Mouse (Mus musculus) hindbrain, embryonic 13.5 days (tissue): Measurements from ENCODE around the gene Haus2. TPM values are rescaled to one million over a fixed set of nuclear protein-coding genes. Genes with fewer than 3 reads are reported as not detected.
A peak's percentile ranks its signal among the peaks of the same experiment; 100 is the strongest.

ENCODE experiments used
- ATAC-seq: fragments of 200-750 bp; cut with Nextera tagmentation; 2 replicates; pipeline ENCODE4 v1.8.0; 2017; ENCODE audit warnings: moderate TSS enrichment; ENCODE audit not compliant: low FRiP score
- H3K27ac ChIP-seq: fragments of 300-500 bp; sonication (generic); 2 replicates; pipeline ENCODE4 v1.5.1; 2015; ENCODE audit warnings: inconsistent platforms, mild to moderate bottlenecking, moderate library complexity
- H3K27me3 ChIP-seq: fragments of 300-500 bp; sonication (generic); 2 replicates; pipeline ENCODE4 v1.6.1; 2015; ENCODE audit warnings: mild to moderate bottlenecking, inconsistent platforms
- H3K36me3 ChIP-seq: fragments of 300-500 bp; sonication (generic); 2 replicates; pipeline ENCODE4 v1.6.1; 2015; ENCODE audit warnings: mild to moderate bottlenecking, inconsistent platforms
- H3K4me1 ChIP-seq: fragments of 300-500 bp; sonication (generic); replicated peaks from 2 replicates; pipeline ENCODE4 v1.6.1; 2015; ENCODE audit warnings: inconsistent platforms
- H3K4me2 ChIP-seq: fragments of 300-500 bp; sonication (generic); 2 replicates; pipeline ENCODE4 v1.6.1; 2015; ENCODE audit warnings: inconsistent platforms, mild to moderate bottlenecking, moderate library complexity
- H3K4me3 ChIP-seq: fragments of 300-500 bp; sonication (generic); 2 replicates; pipeline ENCODE4 v1.5.1; 2015; ENCODE audit warnings: mild to moderate bottlenecking, inconsistent platforms
- H3K9ac ChIP-seq: fragments of 300-500 bp; sonication (generic); 2 replicates; pipeline ENCODE4 v1.6.1; 2015; ENCODE audit warnings: mild to moderate bottlenecking, inconsistent platforms
- H3K9me3 ChIP-seq: fragments of 300-500 bp; sonication (generic); 2 replicates; pipeline ENCODE4 v1.6.1; 2016; ENCODE audit warnings: inconsistent platforms
- WGBS: fragments of 180-500 bp; shearing (Covaris S2); methylation state at CpG from one replicate; pipeline ENCODE4 v1.1.7; 2015; 5-methylcytosine and 5-hydroxymethylcytosine counted together
- polyA plus RNA-seq: library from polyadenylated mRNA; unstranded; fragments of >200 nt; fragmentation: Nextera tagmentation; extraction: Ambion mirVana; gene quantifications from 2 replicates; pipeline ENCODE4 v1.2.1, GENCODE M21; 2015

Haus2 gene
- polyA plus RNA-seq, 1 experiment from 2014 or later: 29.3 TPM

GRCm38 (mm10) chr2:120628886-120629735 lies 19.9 kb downstream of the Haus2 start, which contains the start of gene Stard9:
Gene Stard9, plus strand, starts transcription at chr2:120629121.
- H3K4me2 ChIP-seq: peak within 1 kb of the TSS; percentile 67
- 1% methylated on average over 36 of the region's 36 CpGs for WGBS
- H3K4me3 ChIP-seq: peak within 1 kb of the TSS; percentile 54
- H3K36me3 ChIP-seq: no peaks in the 10 kb centered on the region; the same call in 1 of the 2 replicates
- peaks cover 16% of the 10 kb centered on the region for H3K4me1 ChIP-seq
- peak; percentile 100 for ATAC-seq
- H3K27ac ChIP-seq: peak within 1 kb of the TSS; percentile 81
- no peaks in the 10 kb centered on the region for H3K9me3 ChIP-seq
- H3K9ac ChIP-seq: peak within 1 kb of the TSS; percentile 72
- H3K27me3 ChIP-seq: no peaks in the 10 kb centered on the region

GRCm38 (mm10) chr2:120630246-120630645 lies 21.1 kb downstream of the Haus2 start:
- WGBS: 80% methylated on average over 2 of the region's 2 CpGs
- no peak overlapping the region for H3K4me3 ChIP-seq
- ATAC-seq: no peak
- no peak overlapping the region for H3K9ac ChIP-seq
- peaks cover 8% of the 10 kb centered on the region for H3K36me3 ChIP-seq
- no peaks in the 10 kb centered on the region for H3K27me3 ChIP-seq
- peak overlapping the region; percentile 67; the same call in 1 of the 2 replicates for H3K4me2 ChIP-seq
- H3K4me1 ChIP-seq: peaks cover 16% of the 10 kb centered on the region
- H3K27ac ChIP-seq: no peak overlapping the region
- H3K9me3 ChIP-seq: no peaks in the 10 kb centered on the region

GRCm38 (mm10) chr2:120630655-120631054 lies 21.5 kb downstream of the Haus2 start:
- Histone ChIP-seq H3K9me3 (no peaks in the 10 kb centered on the region), H3K4me2 (no peak overlapping the region), H3K36me3 (peaks cover 11% of the 10 kb centered on the region), H3K4me3 (no peak overlapping the region), H3K9ac (no peak overlapping the region), H3K4me1 (peaks cover 16% of the 10 kb centered on the region), H3K27me3 (no peaks in the 10 kb centered on the region), H3K27ac (no peak overlapping the region)
- ATAC-seq: no peak
- WGBS: 84% methylated on average over 2 of the region's 2 CpGs

GRCm38 (mm10) chr2:120631521-120631920 lies 22.3 kb downstream of the Haus2 start:
- no peak overlapping the region for H3K4me3 ChIP-seq
- peaks cover 16% of the 10 kb centered on the region for H3K4me1 ChIP-seq
- no peak overlapping the region for H3K9ac ChIP-seq
- WGBS: 93% methylated on average over 2 of the region's 2 CpGs
- H3K9me3 ChIP-seq: no peaks in the 10 kb centered on the region
- no peak overlapping the region for H3K27ac ChIP-seq
- no peak overlapping the region for H3K4me2 ChIP-seq
- no peak for ATAC-seq
- H3K36me3 ChIP-seq: peaks cover 11% of the 10 kb centered on the region
- H3K27me3 ChIP-seq: no peaks in the 10 kb centered on the region

GRCm38 (mm10) chr2:120631957-120632356 lies 22.8 kb downstream of the Haus2 start:
- H3K9ac ChIP-seq: no peak overlapping the region
- peaks cover 16% of the 10 kb centered on the region for H3K4me1 ChIP-seq
- no peaks in the 10 kb centered on the region for H3K27me3 ChIP-seq
- no peak for ATAC-seq
- WGBS: 89% methylated on average over 4 of the region's 4 CpGs
- peaks cover 11% of the 10 kb centered on the region for H3K36me3 ChIP-seq
- H3K4me2 ChIP-seq: no peak overlapping the region
- no peaks in the 10 kb centered on the region for H3K9me3 ChIP-seq
- H3K4me3 ChIP-seq: no peak overlapping the region
- no peak overlapping the region for H3K27ac ChIP-seq

GRCm38 (mm10) chr2:120640835-120641234 lies 31.7 kb downstream of the Haus2 start:
- Histone ChIP-seq H3K9me3 (no peaks in the 10 kb centered on the region), H3K27me3 (no peaks in the 10 kb centered on the region), H3K27ac (no peak overlapping the region), H3K4me1 (no peaks in the 10 kb centered on the region), H3K4me3 (no peak overlapping the region), H3K36me3 (no peaks in the 10 kb centered on the region), H3K4me2 (no peak overlapping the region), H3K9ac (no peak overlapping the region)
- ATAC-seq: no peak
- WGBS: 91% methylated on average over 8 of the region's 8 CpGs

GRCm38 (mm10) chr2:120643836-120644235 lies 34.7 kb downstream of the Haus2 start:
- H3K27me3 ChIP-seq: no peaks in the 10 kb centered on the region
- no peak overlapping the region for H3K4me3 ChIP-seq
- no peaks in the 10 kb centered on the region for H3K36me3 ChIP-seq
- no peak overlapping the region; the same call in 1 of the 2 replicates for H3K9ac ChIP-seq
- 64% methylated on average over 7 of the region's 7 CpGs for WGBS
- ATAC-seq: no peak
- no peak overlapping the region for H3K4me2 ChIP-seq
- no peaks in the 10 kb centered on the region for H3K4me1 ChIP-seq
- H3K9me3 ChIP-seq: no peaks in the 10 kb centered on the region
- peak overlapping the region; percentile 30; the same call in 1 of the 2 replicates for H3K27ac ChIP-seq

- no peak for ATAC-seq
- 80% methylated on average over 4 of the region's 4 CpGs for WGBS
- no peak overlapping the region for H3K4me2 ChIP-seq
- no peak overlapping the region for H3K4me3 ChIP-seq
- no peak overlapping the region for H3K9ac ChIP-seq
- H3K9me3 ChIP-seq: no peaks in the 10 kb centered on the region
- no peaks in the 10 kb centered on the region for H3K36me3 ChIP-seq
- H3K4me1 ChIP-seq: no peaks in the 10 kb centered on the region
- H3K27me3 ChIP-seq: no peaks in the 10 kb centered on the region
- no peak overlapping the region for H3K27ac ChIP-seq
Observed at GRCm38 (mm10) chr2:120646777-120647176, 37.6 kb downstream of the Haus2 start.

GRCm38 (mm10) chr2:120652256-120652924 lies 43.2 kb downstream of the Haus2 start:
- H3K27me3 ChIP-seq: no peaks in the 10 kb centered on the region
- WGBS: 80% methylated on average over 7 of the region's 7 CpGs
- no peaks in the 10 kb centered on the region; the same call in 1 of the 2 replicates for H3K4me1 ChIP-seq
- H3K9me3 ChIP-seq: no peaks in the 10 kb centered on the region
- H3K4me2 ChIP-seq: no peak overlapping the region
- H3K4me3 ChIP-seq: no peak overlapping the region
- ATAC-seq: no peak
- no peaks in the 10 kb centered on the region for H3K36me3 ChIP-seq
- no peak overlapping the region for H3K9ac ChIP-seq
- H3K27ac ChIP-seq: no peak overlapping the region

- Histone ChIP-seq H3K36me3 (no peaks in the 10 kb centered on the region), H3K4me3 (no peak overlapping the region), H3K4me1 (no peaks in the 10 kb centered on the region; the same call in 1 of the 2 replicates), H3K4me2 (no peak overlapping the region), H3K9ac (no peak overlapping the region), H3K27me3 (no peaks in the 10 kb centered on the region), H3K9me3 (no peaks in the 10 kb centered on the region), H3K27ac (no peak overlapping the region)
- 88% methylated on average over 7 of the region's 7 CpGs for WGBS
- ATAC-seq: no peak
Observed at GRCm38 (mm10) chr2:120652925-120653284, 43.7 kb downstream of the Haus2 start.

- WGBS: 84% methylated on average over 2 of the region's 2 CpGs
- Histone ChIP-seq H3K4me2 (no peak overlapping the region), H3K36me3 (no peaks in the 10 kb centered on the region), H3K9me3 (no peaks in the 10 kb centered on the region), H3K4me1 (no peaks in the 10 kb centered on the region; the same call in 1 of the 2 replicates), H3K27ac (no peak overlapping the region), H3K4me3 (no peak overlapping the region), H3K27me3 (no peaks in the 10 kb centered on the region), H3K9ac (no peak overlapping the region)
- no peak for ATAC-seq
Observed at GRCm38 (mm10) chr2:120654693-120655092, 45.5 kb downstream of the Haus2 start.

- no peak for ATAC-seq
- WGBS: 91% methylated on average over 5 of the region's 5 CpGs
Observed at GRCm38 (mm10) chr2:120655905-120656304, 46.7 kb downstream of the Haus2 start.

More at GRCm38 (mm10) chr2:120655905-120656304, 46.7 kb downstream of the Haus2 start:
- no peak overlapping the region for H3K9ac ChIP-seq
- no peaks in the 10 kb centered on the region; the same call in 1 of the 2 replicates for H3K4me1 ChIP-seq
- H3K27me3 ChIP-seq: no peaks in the 10 kb centered on the region
- H3K9me3 ChIP-seq: no peaks in the 10 kb centered on the region
- no peaks in the 10 kb centered on the region for H3K36me3 ChIP-seq
- no peak overlapping the region for H3K27ac ChIP-seq
- H3K4me3 ChIP-seq: no peak overlapping the region
- H3K4me2 ChIP-seq: no peak overlapping the region
